Mouse (Mus musculus) brain, embryonic 18.5 days (tissue): ENCODE measurements at regions not wholly inside any gene's neighbourhood (a gene's known extent, or its start where the extent isn't known, plus 50 kb on each side); places are given as distances from the start of the nearest gene placed in this dataset.

Experiments used
- DNase-seq: peaks from one replicate; pipeline ENCODE4 v3.0.0-alpha.2; 2012; ENCODE audit warnings: low read depth, low spot score

DNA sequence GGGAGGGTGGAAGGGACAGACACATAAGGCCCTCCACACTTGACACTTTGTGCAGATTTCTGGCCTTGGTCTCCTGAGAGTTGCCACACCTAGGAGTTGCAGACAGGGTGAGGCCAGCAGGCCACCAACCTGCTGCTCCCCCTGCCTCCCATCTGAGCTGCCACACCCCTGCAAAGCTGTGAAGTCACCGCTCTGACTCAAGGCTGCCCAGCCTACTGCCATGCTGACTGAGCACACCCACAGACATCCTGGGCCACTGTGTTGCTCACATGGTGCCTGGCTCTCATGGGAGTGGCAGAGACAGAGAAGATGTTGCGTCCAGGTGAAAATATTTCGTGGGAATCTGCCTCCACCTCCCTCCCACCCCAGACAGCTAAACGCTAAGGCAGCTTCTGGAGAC, 150.3 kb downstream of the Tfap2c start:
- DNase-seq = no peak

DNA sequence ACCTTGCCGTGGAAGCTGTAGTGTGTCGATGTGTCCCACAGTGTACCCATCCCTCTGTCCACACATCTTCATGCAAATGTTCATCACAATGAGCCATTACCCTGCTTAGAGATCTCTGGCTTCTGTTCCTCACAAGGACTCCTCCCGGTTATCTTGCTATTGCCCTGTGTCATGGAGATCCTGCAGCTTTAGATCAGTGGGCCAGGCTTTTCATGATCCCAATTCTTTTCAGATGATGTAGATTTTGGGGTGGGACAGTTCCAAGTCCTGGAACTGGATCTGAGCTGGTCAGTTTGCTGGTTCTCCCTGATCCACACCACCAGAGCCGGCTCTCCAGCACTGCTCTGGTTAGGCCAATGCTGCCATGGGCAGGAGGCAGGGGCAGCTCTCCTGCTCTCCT, 161.2 kb downstream of the Tfap2c start:
- DNase-seq = no peak

DNA sequence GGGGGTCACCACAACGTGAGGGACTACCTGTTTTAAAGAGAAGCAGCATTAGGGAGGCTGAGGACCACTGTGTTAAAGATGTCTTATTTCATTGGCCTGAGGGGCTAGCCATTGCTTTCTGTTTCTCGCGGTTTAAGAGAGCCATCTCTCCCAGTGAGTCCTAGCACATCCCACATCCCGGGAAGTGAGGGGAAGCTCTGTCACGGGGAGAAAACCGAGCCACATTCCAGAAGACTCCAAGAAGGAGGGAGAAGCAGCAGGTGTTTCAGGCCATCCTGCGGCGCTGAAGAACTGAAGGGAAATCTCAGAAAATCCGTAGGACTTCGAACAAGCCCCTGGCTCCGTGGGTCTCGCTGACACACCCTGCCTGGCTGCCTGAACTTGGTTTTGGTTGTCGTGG, 177.3 kb downstream of the Tfap2c start:
- no peak for DNase-seq

DNA sequence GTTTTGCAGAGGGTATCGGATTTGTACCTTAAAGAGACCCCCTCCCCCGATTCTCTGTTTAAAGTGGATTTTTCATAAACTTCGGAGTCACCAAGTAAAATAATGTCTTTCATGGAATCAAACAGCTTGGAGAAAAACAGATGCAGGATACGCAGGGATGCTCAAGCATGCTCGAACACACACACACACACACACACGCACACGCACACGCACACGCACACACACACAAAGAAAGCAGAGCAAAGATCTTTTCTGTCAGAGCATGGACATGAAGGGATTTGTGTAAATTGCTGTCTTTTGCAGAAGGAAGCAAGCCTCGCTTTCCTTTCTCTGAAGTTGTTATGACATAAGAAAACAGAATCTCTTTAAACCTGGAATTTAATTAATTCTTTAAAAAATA, 178.2 kb downstream of the Tfap2c start:
- no peak for DNase-seq

DNA sequence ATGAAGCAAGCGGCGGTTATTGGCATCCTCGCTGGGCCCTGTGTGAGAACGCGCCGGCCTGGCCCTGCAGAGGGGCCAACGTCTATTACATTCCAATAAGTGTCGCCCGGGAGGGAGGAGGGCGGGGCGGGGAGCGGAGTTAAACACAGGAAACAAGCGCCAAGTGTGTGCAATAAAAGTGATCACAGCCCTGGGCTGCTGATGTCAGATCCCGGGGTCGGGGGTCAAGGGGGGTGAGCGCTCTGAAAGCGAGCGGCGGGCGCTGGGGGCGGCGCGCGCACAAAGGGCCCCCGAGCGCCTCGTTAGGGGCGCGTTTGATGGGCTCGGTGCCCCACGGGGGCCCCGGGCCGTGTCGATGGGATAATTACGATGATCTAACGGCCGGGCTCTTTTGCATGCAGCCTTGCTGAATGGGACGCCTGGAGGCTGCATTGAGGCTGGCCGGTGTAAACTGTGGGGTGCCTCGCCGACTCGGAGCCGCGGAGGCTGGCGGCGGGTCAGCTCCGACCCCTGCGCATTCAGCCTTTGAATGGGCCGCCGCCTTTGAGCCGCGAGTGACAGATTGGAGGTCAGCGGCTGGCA, 178.9 kb downstream of the Tfap2c start:
- DNase-seq = peak; percentile 30

DNA sequence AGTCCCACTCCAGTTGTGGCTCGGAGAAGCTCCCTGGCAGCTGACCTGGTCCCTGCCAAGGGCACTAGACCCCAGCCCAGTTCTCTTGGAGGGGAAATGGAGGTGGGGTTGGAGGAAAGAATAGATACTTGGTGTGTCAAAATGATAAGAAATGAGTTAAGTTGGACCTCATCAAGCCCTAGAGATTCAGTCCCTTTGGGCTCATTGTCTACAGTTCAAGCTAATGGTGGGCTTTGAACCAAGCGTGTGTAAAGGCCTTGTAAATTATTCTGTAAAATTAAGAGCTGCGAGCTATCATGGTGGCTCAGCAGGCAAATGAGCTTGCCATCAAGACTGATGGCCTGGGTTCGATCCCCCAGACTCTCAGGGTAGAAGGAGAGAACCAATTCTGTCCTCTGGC, 179.8 kb downstream of the Tfap2c start:
- DNase-seq = no peak

DNA sequence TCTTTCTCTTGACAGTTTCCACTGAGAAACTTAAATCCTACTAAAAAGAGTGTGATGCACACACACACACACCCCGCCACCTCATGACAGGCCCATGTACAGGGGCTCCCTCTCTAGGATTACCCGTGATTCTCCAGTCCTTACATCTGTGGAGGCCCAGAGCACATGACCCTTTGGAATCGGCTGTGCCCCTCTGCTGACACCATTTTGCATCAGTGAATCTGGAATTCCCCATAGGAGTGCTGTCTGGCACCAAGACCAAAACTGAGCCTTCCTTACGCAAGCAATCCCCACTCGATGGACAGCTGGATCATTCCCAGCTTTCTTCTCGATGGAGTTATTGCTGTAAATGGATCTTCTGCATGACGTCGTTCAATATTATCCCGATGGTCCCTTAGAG, 180.3 kb downstream of the Tfap2c start:
- no peak for DNase-seq

DNA sequence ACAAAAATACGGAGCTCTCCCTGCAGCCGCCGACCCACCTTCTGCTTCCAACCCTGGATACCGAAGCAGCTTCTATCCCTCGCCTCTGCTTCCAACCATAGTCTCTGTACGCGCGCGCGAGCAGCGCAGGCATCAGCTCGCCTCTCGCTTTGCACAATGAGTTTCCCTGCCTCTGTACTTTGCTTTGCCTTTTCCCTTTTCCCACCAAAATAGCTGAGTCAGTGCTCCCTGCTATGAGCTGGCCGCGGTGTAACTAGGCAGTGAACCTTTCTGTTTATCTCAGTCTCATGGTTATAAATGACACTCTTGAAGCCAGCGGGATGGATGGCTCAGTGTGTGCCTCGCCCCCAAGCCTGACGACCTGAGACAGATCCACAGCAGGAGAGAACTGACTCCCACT, 182.0 kb downstream of the Tfap2c start:
- DNase-seq = no peak

DNA sequence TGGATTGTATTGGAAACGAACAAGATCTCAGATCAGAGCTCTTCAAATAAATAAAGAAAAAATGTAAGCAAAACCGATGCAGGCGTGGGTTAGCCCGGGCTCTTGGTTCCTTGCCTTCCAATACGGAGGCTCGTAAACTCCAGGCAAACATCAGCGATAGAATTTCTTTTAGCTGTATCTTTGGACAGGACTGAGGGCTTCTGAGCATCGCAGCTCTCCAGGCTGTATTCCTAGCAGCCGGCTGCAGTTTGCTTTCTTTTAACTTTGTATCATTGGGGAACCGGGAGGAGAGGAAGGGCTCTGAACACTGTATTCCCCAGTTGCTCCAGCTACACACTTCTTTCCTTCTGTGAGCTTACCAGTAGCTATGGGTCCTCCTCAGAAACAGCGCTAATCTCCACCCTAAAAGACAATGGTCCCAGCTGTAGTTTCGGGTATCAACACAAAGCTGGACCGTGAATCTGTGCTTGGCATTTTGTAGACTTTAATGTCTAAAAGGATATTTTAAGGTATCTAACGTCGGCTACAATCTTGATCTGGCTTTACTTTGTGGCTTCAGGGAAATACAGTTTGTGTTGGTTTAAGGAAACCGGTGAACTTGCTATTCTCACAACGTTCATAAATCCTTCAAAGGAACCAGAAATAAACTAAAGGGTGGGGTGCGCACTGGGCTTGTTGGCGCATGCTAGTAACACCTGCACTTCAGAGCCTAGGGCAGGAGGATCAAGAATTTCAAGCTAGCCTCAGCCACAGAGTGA, 183.2 kb downstream of the Tfap2c start:
- no peak for DNase-seq

DNA sequence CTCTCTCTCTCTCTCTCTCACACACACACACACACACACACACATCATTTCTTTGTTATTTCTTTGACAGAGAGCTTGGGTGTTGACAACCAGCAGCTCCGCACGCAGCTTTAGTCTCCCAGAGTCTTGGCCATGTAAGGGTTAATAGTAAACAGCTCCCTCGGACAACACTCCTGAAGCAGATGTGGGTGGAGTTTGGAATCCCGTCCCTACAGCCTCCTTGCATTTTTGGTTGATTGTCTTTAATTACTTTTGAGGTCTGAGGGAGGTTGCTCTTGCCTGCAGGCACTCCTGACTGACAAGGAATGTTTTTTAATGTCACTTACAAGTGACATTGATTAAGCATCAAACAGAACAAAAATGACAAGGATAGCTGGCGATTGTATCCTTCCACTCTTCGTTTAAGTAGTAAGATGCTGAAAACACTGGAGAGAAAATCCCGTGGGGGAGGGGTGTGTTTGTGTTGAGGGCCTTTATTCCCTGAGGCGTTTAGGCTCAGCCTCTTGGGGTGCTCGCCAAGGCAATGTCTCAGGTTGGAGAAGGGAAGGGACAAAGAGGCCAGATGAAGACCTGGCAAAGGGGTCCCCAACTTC, 184.1 kb downstream of the Tfap2c start:
- DNase-seq = no peak

DNA sequence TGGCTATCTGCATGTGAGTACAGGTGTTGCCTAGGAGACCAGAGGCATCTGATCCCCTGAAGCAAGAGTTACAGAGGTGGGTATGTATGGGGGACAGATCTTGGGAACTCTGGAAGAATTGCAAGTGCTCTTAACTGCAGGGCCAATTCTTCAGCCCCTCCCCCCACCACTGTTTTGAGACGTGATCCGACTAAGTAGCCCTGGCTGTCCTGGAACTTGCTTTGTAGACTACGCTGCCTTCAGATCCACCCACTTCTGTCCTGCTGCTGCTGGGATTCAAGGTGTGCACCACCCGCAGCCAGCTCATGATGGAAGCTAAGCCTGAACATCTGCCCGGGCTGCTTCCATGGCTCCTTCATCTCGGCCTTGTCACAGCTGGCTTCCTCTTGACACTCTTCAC, 186.2 kb downstream of the Tfap2c start:
- DNase-seq = no peak

DNA sequence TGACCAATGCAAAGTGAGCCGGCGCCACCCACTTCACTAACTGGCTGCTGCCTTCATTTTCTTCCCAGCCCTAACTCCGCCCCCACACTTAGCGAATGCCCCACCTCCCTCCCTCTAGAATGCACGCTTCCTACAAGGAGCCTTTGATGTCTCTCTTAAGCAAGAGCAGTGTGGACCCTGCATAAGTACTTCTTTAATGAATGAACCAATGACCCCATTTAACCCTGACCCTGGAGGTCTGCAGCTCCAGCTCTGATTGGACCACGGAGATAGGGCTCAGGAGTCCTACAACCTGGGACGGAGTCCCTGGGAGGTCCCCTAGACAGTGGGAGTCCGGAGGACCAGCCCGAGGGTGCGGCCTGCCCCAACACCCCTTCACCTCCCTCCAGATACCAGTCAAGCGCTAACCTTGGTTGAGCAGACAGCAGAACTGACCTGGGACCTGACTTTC, 189.7 kb downstream of the Tfap2c start:
- no peak for DNase-seq

DNA sequence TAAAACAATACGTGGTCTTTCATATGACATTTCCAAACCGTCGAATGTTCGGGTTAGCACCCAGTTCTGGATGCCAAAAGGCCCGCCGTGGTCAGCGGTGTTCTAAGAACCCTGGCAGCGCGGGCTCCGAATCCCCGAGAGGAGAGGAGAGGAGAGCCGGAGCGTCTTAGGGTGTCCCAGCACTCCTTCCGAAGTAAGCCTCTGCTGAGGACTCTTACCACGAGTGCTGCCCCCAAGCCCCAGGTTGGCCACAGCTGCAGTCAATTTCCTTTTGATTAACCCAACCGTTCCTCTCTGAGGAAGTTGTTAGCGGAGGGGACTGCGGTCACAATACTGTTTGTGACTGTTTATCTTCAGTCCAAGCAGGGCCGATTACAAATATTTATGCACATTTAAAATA, 190.1 kb downstream of the Tfap2c start:
- no peak for DNase-seq

DNA sequence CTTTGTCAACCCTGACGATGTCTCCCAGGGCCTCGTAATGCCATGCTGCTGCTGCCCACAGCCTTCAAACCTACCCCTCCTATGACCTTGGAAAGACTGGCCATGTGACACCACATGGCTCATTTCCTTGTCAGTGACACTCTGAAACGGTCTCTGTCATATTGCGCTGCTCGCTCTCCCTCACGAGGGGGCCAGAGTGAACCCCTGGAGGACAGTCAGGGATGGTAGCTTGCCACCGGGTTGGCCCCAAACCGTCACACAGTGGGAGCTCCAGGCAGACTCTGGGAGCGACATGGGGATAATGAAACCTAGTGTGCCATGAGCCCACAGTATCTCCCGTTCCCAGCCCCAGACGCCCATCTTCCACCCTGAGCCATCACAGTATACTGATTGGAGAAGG, 188.8 kb downstream of the Bmp7 start:
- DNase-seq = no peak

DNA sequence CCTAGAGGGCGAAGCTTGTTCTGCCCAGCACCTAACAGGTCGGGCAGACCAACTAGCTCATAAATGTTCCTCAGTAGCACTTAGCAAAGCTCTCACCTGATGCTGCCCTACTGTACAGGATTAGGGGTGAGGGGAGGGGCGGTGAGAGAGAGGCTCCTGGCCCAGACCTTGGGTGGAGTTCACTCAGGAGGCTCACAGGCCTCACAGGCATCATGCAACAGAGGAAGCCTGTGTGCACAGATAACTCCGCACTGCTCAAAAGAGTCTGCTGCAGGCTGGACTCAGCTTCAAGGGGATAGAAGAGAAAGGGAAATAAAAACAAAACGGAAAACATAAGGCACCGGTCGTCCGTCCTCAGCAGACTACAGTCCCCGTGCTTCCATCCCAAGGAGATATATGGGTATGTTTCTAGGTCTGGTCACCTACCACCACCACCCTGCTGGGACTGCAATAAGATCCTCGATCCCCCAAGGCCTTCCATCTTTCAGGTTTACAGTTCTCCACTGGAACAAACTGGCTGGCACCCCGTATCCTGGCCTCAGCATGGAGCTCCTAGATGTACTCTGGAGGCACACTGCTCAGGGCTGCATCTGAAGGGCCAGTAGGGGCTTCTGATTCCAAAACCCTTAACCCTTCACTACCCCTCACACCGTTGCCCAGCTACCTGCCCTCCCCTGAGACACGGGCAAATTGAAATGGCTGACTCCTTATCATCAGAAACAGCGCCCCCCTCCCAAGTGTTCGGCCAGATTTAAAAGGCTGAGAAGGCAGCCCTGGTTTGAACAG, 184.2 kb downstream of the Bmp7 start:
- DNase-seq = no peak

DNA sequence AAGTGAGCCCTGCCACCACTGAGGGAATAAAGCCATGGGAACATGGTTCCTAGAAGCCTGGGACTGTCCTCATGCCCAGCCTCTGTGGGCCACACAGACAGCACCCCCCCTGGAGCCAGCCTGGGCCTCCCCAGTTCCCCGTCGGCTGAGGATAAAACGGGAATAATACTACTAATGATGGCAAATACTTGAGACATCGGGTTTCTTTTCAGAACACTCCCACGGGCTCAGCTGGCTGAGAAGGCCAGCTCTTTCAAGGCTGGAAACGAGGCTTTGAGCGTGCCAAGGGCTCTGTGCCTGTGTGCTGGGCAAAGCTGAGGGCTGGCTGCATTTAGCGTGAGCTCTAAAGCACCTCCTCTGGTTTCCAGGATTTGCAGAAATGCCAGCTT, 183.7 kb downstream of the Bmp7 start:
- DNase-seq = peak; percentile 30

DNA sequence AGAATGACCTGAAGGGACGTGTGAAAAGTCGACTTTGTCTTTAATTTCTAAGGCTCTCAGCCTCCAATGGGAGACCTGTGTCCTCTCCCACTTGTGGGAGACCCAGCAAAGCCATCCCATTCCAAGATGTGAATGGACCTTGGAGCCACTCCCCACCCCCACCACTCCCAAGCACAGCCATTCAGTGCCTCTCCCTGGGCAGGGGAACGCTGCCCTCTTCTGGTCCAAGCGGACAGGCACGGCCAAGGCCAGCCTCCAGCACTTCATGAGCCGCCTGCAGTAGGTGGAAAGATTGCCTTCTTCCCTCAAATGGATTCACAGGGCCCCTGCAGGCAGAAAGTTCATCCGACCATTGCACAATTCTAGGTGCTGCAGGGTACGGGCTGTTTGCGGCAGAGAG, 181.6 kb downstream of the Bmp7 start:
- DNase-seq = no peak

DNA sequence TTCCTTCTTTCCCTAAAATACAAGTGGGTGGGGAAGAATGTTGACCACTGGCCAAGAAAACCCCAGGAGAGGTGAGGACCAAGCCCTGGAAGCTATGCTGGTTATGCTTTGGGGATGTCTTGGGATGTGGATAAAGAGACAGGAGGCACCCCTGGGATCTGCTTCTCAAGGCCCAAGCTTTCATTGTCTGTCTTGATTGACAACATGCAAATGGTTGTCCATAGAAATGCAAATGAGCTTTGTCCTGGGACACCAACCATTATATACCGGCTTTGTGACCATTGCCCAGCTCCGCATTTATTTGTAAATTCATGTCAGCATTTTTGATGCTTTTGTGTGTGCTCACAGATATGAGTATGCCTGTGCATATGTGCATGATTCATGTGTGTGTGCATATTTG, 174.9 kb downstream of the Bmp7 start:
- DNase-seq = no peak

DNA sequence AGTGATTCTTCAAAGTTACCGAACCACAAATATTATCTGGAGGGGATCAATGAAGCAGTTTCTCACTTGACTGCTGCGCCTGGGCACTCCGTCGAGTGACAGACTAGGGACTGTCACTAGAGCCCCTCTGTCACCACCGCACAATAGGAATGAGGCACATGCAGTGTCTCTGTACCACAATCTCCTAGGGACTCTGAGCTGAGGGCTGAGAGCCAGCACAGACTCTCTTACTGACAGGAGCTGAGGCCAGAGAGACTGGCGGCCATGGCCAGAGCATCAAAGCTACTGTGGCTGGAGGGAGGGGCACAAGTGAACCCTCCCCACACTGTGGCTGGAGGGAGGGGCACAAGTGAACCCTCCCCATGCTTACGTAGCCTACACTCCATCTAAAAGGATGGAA, 173.7 kb downstream of the Bmp7 start:
- no peak for DNase-seq

DNA sequence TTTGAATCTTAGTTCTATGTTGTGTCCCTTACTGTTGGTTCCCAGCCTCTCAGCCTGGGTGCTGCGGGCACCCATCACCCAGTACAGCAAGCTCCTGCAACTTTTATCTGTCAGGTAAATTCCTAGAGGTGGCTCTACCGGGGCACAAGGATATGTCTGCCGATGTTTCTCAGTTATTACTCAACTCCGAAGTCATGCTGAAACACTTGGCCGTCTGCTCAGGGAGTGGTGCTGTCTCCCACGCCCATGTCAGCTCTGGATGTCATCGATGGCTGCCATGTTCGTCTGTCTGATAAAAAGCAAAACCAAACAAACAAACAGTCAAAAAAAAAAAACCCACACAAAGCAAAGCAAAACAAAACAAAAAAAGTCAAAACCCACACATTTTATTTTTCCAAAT, 171.4 kb downstream of the Bmp7 start:
- no peak for DNase-seq

DNA sequence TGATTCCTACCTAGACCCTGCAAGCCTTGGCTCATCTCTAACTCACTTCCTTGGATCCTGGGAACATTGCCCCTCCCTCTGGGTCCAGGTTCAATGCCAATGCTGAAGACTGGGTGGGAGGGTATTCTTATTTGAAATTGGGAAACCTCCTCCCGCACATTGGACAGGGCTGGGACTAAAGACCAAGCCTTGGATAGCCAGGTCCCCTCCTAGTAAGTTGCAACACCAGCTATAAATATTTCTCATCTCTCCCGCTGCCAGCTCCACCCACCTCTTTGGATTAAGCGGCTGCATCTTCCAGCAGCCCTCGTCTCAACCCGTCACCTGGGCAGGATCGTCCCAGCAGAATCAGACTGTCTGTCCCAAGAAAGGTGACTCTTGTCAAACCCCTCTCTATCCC, 170.1 kb downstream of the Bmp7 start:
- no peak for DNase-seq

DNA sequence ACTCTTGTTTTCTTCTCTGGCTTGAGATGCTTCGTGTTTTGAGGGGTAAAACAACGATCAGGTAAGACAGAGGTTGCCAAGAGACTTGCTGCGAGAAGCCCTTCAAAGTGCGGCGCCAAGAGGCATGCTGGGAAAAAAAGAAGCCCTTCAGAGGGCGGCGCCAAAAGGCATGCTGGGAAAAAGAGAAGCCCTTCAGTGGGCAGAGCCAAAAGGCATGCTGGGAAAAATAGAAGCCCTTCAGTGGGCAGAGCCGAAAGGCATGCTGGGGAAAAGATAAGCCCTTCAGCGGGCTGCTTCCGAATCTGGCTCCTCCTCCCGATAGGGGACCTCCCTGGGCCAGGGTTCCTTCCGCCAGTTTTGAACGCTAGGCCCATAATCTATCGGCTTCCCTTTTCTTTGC, 169.5 kb downstream of the Bmp7 start:
- DNase-seq = no peak

DNA sequence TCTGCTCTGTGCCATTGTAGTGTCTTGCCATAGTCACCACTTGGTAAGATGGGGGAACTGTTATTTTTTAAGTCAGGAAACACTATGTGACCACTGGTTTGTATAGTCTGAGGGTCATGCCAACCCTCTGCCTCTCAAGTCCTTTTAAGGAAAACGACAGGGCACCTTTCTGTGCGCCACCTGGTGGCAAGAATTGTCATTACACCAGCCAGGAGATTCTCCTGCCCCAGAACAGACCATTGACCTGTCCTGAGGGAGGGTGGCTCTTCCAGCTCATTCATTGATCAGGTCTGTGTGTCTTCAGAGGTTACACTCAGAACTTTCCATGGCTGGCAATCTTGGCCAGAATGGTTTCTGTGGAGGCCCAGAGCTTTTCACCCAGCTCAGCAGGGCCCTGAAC, 166.9 kb downstream of the Bmp7 start:
- DNase-seq = no peak
